Mouse (Mus musculus) left cerebral cortex, postnatal 25 days (tissue): ENCODE data around the gene Plekhj1. TPM values are rescaled to one million over a fixed set of nuclear protein-coding genes. Genes with fewer than 3 reads are reported as not detected.
"Not testable (repeated sequence)": the region's sequence is repeated elsewhere in the genome, so short reads cannot be mapped to it uniquely, and the experiment has no call there.

ENCODE experiments used
- DNase-seq, 2 experiments: peaks; one replicate each; pipeline ENCODE4 v3.0.0; 2022; ENCODE audit warnings: low spot score in 2 of 2, mixed read lengths in 1 of 2
- intact Hi-C: fragments of 180-260 bp; cut with DNase I; formaldehyde crosslinking; loops from one replicate; pipeline ENCODE4 v1.15.1; 2025
- total RNA-seq, 2 experiments: library from RNA; stranded (reverse); gene quantifications; 2 replicates each; pipeline ENCODE4 v1.2.3; 2021

Plekhj1 gene
- total RNA-seq, 2 experiments from 2014 or later = 57.5 to 62.4 TPM

DNA sequence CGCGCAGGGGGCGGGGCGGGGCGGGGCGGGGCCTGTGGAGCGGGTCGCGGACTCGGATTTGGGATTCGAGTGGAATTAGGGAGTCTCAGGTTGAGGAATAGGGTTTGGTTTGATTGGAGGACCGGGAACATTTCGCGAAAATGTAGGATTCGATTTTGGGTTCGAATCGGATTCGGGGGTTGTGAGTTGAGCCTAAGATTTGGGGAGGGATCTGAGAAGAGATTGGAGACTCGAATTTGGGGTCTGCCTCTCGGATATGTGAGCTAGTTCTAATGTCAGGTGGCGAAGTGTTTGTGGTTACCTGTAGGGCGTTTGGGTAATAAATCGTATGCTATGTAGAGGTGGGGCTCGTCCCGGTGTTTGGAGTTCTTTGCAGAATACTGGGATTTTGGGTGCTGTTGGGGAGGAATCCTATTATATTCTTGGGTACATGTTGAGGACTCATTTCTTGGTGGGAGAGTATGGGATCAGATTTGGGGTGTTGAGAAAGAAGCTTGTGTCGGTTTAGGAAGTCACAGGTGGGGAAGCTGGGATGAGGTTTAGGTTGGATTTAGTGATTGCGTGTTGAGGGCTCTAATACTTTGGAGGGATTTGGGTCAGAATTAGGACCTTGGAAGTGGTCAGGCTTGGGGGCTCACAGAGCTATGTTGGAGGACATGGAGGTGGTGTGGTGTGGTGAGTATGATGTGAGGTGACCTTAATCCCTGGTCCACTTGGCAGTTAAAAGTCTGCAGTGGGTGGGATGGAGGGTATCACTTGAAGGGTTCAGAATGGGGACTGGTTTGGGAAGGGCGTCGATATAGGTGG is 28.8 kb upstream of the Plekhj1 start:
- intact Hi-C loops = loop anchor here (2.0 to 5.0 kb wide), 2 partner anchors 14 to 165 kb away; no protein-coding TSS in a partner anchor
- no peak for DNase-seq

DNA sequence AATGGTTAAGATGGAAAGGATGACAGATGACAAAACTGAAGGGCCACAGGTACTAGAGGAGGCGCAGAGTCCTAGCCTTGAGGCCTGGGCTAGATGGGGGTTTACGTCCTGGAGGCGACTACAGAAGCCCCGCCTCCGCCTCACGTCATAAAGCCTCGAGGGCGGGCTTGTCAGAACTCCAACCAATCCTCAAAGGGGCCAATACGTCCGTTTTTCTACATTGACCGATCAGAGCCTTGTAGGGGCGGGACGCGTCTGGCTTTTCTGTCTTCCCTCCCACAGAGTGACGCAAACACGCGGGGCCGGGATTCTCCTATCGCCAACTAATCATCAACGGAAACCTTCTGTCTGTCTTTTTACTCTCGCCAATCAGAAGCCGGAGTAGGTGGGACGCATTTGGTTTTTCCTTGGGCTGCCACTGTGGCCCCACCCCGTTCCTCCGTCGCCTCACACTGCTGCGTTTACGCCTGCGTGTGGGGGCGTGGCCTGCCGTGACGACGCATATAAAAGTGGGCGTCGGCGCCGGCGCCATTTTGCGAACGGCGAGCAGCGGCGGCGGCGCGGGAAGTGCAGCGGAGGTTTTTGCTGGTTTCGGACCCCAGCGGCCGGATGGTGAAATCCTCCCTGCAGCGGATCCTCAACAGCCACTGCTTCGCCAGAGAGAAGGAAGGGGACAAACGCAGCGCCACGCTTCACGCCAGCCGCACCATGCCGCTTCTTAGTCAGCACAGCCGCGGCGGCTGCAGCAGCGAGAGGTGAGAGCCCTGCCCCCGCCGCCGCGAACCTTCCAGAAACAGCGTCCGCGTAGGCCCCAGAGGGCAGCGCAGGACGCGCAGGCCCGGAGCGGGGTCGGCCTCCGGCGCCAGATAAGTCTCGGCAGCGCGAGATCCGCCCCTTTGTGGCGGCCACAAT is 28.0 kb upstream of the Plekhj1 start, which contains the start of gene Oaz1:
TSS of gene Oaz1 (plus strand) at position 506 of the 912 bp plus-strand sequence.
- DNase-seq = peak; percentile 99 to 100
- intact Hi-C loops = loop anchor here (1.0 to 5.0 kb wide), 3 partner anchors 14 to 166 kb away; partner anchors contain the start of genes Lsm7 and Sppl2b

DNA sequence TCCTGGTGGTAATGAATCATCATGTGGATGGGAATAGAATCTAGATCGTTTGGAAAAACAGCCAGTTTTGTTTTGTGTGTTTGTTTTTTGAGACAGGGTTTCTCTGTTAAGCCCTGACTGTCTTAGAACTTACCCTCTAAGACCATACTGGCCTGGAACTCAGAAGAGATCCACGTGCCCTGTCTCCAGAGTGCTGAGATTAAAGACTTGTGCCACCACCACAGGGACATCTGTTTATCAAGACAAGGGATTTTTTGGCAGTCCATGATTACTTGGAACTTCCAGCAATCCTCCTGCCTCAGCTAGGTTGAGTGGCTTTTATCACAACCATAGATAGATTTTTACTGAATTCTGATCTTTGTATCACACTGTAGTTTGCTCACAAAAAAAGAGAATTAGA is 26.4 kb upstream of the Plekhj1 start:
- DNase-seq = no peak
- intact Hi-C loops = loop anchor here (5.0 kb wide), 1 partner anchor 167 kb away; no protein-coding TSS in a partner anchor

DNA sequence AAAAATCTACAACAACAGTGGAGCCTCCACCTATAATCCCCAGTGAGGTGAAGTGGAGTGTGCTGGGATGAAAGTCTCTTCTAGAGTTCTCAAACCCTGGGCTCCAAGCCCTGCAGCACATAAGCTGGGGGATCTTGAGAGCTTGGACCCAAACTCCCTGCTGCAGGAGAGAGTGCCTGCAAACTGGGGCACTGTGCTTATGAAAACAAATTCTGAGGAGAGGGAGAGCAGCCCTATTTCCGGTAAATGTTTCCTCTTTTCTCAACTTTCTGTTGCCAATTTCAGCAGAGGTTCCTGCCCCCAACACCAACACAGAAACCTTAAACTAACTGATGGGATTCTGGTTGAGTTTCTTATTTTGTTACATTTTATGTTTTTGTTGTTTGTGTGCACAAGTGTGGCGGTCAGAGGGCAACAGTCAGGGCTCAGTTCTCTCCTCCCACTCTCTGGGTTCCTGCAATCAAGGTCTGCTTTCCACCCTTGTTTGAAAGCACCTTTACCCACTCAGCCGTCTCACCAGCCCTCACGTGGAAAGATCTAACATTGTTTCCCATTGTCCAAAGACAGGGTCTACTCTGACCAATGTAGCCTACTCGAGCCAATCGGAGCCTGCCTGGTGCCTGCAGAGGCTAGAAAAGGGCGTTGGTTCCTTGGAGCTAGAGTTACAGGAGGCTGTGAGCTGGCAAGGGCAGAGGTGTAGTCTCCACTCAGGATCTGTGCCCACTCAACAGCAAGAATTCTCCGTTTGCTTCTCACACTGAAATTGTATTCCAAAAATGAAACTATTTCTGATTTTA is 25.6 kb upstream of the Plekhj1 start:
- intact Hi-C loops = loop anchor here (2.0 kb wide), 1 partner anchor 51 kb away; no protein-coding TSS in a partner anchor
- DNase-seq = no peak

DNA sequence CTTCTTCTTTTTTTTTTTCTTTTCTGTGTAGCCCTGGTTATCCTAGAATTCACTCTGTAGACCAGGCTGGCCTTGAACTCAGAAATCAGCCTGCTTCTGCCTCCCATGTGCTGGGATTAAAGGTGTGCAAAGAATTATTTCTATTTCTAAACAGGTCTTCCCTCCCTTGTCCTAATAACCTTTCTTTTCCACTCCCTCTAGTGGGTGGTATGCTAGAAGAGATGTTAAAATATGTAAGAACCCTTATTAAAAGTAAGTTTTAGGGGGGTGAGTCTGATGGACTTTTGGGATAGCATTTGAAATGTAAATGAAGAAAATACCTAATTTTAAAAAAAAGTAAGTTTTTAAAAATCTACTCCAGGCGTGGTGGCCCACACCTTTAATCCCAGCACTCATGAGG is 24.9 kb upstream of the Plekhj1 start:
- no peak for DNase-seq
- intact Hi-C loops = loop anchor here (2.0 kb wide), 1 partner anchor 51 kb away; no protein-coding TSS in a partner anchor

DNA sequence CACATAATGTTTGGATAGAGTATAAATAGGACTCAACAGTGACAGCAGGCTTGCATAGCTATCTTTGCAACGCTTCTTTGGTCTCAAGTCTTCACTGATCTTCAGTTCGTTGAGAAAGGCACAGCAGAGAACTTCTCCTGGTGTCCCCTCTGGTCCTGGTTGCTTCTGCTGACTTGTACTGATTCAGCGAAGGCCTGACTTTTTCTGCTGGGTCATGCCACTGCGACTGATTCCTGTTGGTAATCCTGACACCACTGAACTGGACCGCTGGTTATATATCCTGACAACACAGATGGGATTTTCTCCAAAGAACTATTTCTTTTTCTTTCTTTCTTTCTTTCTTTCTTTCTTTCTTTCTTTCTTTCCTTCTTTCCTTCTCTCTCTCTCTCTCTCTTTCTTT is 24.1 kb upstream of the Plekhj1 start:
- intact Hi-C loops = loop anchor here (1.0 to 2.0 kb wide), 2 partner anchors 52 to 58 kb away; no protein-coding TSS in a partner anchor

DNA sequence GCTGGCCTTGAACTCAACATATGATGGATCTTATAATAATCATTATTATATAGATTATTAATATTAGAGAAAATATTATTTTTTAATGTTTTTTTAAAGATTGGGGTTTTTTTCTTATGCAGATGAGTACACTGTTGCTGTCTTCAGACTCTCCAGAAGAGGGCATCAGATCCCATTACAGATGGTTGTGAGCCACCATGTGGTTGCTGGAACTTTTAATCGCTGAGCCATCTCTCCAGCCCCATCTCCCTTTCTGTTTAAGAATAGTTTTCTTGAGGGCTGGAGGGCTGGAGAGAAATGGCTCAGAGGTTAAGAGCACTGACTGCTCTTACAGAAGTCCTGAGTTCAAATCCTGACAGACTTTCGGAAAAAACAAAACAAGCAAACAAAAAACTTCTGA is 23.6 kb upstream of the Plekhj1 start:
- DNase-seq = peak in 1 of 2 experiments; percentile 53
- intact Hi-C loops = loop anchor here (1.0 to 2.0 kb wide), 2 partner anchors 53 to 58 kb away; no protein-coding TSS in a partner anchor

More for the DNA sequence above, 24.1 kb upstream of the Plekhj1 start:
- DNase-seq = no peak

DNA sequence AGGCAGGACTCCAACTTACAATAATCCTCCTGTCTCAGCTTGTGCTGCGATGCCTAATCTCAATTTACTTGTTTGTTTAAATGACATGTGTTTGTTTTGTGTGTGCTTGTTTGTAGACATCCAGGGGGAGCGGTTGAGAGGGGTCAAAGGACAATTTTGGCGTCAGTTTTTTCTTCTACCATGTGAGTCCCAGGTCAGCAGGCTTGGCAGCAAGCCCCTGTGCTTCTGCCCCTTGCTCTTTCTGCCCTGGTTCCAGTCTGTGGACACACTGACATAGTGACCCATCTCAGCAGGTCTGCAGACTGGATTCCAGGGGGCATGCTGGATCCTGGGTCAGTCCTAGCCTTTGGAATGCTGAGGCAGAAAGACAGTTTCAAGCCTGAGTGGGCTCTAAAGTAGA is 21.0 kb upstream of the Plekhj1 start:
- intact Hi-C loops = no loop called here
- DNase-seq = no peak

DNA sequence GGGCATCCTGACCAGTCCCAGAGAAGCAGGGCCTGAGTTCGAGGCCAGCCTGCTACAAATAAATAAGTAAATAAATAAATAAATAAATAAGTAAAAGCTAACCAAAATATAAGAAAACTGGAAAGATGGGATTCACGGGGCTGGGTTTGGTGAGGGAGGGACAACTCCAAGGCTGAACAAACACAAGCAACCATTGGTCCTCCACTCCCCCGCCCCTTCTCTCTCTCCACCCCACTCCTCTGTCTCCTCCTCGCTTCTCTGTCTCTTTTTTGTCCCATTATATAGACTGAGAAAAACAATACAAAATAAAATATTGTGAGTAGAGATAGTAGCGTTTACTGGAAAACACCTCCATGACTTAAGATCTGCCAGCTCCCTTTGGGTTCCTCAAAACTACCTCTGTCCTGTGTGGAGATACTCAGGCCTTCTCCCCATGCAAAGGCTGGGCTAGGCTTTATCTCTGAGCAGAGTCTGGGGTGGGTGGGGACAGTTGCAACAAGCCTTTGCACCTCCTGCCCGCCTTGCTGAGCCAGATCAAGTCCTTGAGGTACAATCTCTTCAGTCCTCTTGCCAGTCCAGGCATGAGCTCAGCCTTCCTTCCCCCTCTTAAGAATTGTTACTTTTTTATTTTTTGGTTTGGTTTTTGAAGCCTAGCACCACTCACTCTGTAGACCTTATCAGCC is 20.3 kb upstream of the Plekhj1 start:
- DNase-seq = no peak
- intact Hi-C loops = no loop called here

DNA sequence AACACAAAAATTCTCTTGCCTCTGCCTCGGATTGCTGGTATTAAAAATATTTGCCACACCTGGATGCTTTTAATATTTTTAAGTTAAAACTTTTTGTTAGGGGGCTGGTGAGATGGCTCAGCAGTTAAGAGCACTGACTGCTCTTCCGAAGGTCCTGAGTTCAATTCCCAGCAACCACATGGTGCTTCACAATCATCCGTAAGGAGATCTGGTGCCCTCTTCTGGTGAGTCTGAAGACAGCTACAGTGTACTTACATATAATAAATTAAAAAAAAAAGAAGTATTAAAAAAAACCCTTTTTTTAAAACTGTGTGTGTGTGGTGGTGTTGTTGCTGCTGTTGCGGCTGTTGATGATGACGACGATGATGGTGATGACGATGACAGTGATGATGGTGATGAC is 19.5 kb upstream of the Plekhj1 start:
- DNase-seq, intact Hi-C loops: not testable (repeated sequence)

DNA sequence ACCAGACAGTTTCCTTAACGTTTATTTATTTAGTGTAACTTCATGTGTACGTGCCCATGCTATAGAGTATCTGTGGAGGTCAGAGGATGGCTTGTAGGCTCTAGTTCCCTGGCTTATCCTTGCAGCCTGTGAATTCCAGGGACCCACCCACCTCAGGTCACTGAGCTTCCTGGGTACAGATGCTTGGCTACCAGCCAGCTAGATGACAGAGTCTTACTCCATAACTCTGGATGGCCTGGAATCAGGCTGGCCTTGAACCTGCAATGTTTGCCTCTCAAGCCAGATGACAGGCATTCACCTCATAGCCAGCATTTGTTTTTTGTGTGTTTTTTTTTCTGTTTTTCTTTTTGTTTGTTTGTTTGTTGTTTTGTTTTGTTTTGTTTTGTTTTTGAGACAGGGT is 18.7 kb upstream of the Plekhj1 start:
- intact Hi-C loops = no loop called here
- DNase-seq = no peak

DNA sequence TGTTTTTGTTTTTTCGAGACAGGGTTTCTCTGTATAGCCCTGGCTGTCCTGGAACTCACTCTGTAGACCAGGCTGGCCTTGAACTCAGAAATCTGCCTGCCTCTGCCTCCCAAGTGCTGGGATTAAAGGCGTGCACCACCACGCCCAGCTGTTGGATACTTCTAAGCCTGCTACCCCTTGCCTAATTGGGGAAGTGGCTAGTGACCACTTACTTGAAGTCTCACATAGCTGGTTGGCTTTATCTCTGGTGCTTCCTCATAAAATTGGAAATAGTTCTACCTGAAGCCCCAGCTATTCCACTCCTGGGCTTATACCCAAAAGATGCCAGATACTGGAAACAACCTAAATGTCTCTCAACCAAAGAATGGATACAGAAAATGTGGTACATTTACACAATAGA is 17.9 kb upstream of the Plekhj1 start:
- DNase-seq, intact Hi-C loops: not testable (repeated sequence)

DNA sequence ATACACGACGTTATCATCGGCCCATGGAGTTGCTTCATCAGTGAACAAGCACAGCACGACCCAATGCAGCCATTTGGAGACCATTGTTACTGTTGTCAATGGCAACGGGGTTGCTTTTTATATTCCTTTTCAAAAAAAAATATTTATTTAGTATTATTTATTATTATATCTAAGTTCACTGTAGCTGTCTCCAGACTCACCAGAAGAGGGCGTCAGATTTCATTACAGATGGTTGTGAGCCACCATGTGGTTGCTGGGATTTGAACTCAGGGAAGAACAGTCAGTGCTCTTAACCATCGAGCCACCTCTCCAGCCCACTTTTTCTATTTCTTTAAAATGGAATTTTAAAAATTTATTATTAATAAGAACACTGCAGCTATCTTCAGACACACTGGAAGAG is 16.4 kb upstream of the Plekhj1 start:
- intact Hi-C loops = no loop called here
- no peak for DNase-seq

DNA sequence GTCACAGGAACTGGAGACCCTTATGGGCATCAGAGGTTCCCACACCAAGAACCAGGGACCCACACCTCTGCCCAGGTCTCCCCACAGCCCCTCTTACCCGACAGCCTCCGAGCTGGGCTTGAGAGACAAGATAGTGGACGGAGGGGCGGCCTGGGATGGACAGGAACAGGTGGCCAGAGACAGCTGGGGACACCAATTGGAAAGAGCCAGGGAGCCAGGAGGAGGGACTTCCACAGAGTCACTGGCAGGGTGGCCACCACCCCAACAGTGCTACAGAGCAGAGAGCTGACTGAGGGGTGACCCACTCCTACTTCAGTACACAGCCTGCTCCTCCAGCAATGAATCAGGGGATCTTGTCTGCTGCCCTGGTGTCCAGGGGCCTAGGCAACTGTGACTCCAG is 14.9 kb upstream of the Plekhj1 start, which contains the start of gene Jsrp1:
TSS of gene Jsrp1 (minus strand) at position 133 of the 400 bp plus-strand sequence.
- intact Hi-C loops = no loop called here
- no peak for DNase-seq

DNA sequence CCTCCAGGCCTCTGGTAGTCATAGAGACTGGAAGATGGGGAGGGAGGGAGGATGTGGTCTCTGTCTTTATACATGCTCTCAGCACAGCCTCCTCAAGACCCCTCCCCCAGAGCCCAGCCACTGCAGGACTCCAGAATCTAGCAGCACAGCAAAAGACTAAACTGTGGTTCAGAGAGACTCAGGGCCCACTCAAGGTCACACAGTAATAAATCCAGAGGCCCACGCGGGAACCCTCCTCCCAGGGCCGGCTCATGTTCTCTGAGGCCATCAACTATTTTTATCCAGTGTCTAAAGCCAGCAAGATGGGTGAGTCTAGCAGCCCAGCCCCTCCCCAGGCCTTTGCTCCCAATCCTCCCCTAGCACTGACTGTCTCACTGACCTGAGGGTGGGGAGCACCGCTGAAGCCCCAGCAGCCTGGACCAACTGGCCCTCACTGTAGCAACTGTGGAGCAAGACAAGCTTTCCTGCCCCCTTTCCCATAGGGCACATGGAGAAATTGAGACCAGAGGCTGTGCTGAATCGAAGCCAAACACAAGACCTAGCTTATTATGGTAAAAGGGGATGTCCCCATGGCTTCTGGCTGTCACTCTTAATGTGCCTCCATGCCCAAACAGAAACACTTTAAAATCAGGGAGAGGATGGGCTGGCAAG is 14.1 kb upstream of the Plekhj1 start:
- no peak for DNase-seq
- intact Hi-C loops = no loop called here

DNA sequence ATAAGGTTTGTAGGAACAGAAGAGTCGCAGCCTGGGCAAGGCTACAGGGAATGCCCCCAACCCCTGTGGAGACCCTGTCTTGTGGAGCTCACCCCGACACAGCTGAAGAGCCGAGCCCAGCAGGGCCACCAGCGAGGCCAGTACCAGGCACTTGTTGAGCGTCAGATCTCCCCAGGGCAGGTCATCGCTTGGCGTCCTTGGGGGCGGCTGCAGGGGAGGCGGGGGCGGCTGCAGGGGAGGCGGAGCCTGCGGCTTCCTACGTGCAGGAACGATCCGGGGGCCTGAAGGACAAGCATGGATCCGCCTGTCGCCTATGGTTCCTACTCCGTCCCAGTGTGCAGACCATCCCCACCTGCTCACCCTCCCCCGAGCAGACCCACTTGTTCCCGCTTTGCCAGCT is 11.7 kb upstream of the Plekhj1 start:
- DNase-seq = no peak
- intact Hi-C loops = no loop called here

DNA sequence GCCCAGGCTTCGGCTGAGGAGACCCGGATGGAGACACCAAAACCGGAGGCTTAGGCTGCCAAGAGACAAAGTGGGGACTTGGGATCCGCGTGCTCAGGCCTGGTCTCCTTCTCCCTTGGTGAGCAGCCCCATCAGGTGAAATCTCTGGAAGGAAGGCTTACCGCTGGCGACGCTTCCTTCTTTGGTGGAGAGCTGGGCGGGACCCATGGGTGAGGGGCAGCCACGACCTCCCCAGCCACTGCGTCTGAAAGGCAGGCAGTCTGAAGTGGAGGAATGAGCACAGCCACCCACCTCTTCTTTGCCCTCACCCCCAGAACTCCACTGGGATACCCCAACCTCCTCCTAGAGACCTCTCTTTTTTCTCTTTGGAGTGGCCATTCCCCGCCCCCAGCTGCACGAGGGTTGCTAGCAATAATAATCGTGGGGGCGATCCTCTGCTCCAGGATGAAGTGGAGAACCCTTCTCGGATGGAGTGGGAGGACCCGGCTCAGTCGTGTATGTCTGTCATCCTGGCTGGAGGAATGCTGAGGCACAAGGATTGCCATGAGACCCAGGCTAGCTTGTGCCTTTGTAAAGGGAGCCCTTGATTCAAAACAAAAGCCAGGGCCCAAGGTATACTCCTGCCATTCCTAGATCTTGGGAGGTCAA is 10.7 kb upstream of the Plekhj1 start:
- intact Hi-C loops = no loop called here
- peak in 1 of 2 experiments; percentile 66 for DNase-seq
